Mouse (Mus musculus) heart, postnatal 0 days (tissue): ENCODE results near the gene Leng1. TPM values are rescaled to one million over a fixed set of nuclear protein-coding genes. Genes with fewer than 3 reads are reported as not detected.
"Not testable (repeated sequence)": the region's sequence is repeated elsewhere in the genome, so short reads cannot be mapped to it uniquely, and the experiment has no call there.

Experiments
- ATAC-seq: fragments of 200-750 bp; cut with Nextera tagmentation; 2 replicates; pipeline ENCODE4 v1.8.0; 2017; ENCODE audit warnings: low read depth, moderate number of reproducible peaks, moderate library complexity; ENCODE audit not compliant: insufficient read depth
- DNase-seq: peaks from one replicate; pipeline ENCODE4 v3.0.0-alpha.2; 2016; ENCODE audit warnings: low spot score
- H3K27ac ChIP-seq: fragments of 300-500 bp; sonication (generic); 2 replicates; pipeline ENCODE4 v1.5.1; 2014; ENCODE audit warnings: low read depth, mild to moderate bottlenecking
- H3K27me3 ChIP-seq: fragments of 300-500 bp; sonication (generic); 2 replicates; pipeline ENCODE4 v1.6.1; 2014; ENCODE audit warnings: low read length, mixed read lengths; ENCODE audit not compliant: control insufficient read depth, insufficient read depth
- H3K36me3 ChIP-seq: fragments of 300-500 bp; sonication (generic); replicated peaks from 2 replicates; pipeline ENCODE4 v1.6.1; 2014; ENCODE audit warnings: low read length, mixed read lengths; ENCODE audit not compliant: control insufficient read depth, insufficient read depth
- H3K4me1 ChIP-seq: fragments of 300-500 bp; sonication (generic); 2 replicates; pipeline ENCODE4 v1.6.1; 2014; ENCODE audit warnings: antibody characterized with exemption; ENCODE audit not compliant: control insufficient read depth, insufficient read depth
- H3K4me2 ChIP-seq: fragments of 300-500 bp; sonication (generic); 2 replicates; pipeline ENCODE4 v1.6.1; 2014; ENCODE audit warnings: low read depth, mild to moderate bottlenecking, low read length, moderate library complexity
- H3K4me3 ChIP-seq: fragments of 300-500 bp; sonication (generic); 2 replicates; pipeline ENCODE4 v1.5.1; 2014; ENCODE audit warnings: low read depth, low read length
- H3K9ac ChIP-seq: fragments of 300-500 bp; sonication (generic); replicated peaks from 2 replicates; pipeline ENCODE4 v1.6.1; 2014; ENCODE audit warnings: low read depth, low read length, mixed read lengths
- H3K9me3 ChIP-seq: fragments of 300-500 bp; sonication (generic); replicated peaks from 2 replicates; pipeline ENCODE4 v1.6.1; 2016; ENCODE audit warnings: low read length; ENCODE audit not compliant: control insufficient read depth
- CTCF ChIP-seq: IDR thresholded peaks from 2 replicates; pipeline ENCODE4 v1.5.1; 2016; ENCODE audit warnings: antibody characterized with exemption, control low read depth, low read depth
- EP300 ChIP-seq: IDR thresholded peaks from 2 replicates; pipeline ENCODE4 v1.6.1; 2016; ENCODE audit warnings: antibody characterized with exemption, low read depth
- whole genome bisulfite sequencing: fragments of 180-500 bp; shearing (Covaris S2); extraction: QIAGEN DNeasy Blood & Tissue Kit; methylation state at CpG from one replicate; pipeline ENCODE4 v1.1.7; 2014; 5-methylcytosine and 5-hydroxymethylcytosine counted together
- polyA plus RNA-seq: library from polyadenylated mRNA; unstranded; fragments of >200 nt; fragmentation: Nextera tagmentation; extraction: Ambion mirVana; gene quantifications from 2 replicates; pipeline ENCODE4 v1.2.1, GENCODE M21; 2015
- total RNA-seq: library from RNA; depleted of rRNA; stranded (reverse); fragments of >200 nt; gene quantifications from 2 replicates; pipeline ENCODE4 v1.2.3, GENCODE M21; 2014; ENCODE audit warnings: low replicate concordance

Gene Leng1
- total and polyA plus RNA-seq, 2 experiments from 2014 or later = 11.9 to 23.9 TPM

DNA sequence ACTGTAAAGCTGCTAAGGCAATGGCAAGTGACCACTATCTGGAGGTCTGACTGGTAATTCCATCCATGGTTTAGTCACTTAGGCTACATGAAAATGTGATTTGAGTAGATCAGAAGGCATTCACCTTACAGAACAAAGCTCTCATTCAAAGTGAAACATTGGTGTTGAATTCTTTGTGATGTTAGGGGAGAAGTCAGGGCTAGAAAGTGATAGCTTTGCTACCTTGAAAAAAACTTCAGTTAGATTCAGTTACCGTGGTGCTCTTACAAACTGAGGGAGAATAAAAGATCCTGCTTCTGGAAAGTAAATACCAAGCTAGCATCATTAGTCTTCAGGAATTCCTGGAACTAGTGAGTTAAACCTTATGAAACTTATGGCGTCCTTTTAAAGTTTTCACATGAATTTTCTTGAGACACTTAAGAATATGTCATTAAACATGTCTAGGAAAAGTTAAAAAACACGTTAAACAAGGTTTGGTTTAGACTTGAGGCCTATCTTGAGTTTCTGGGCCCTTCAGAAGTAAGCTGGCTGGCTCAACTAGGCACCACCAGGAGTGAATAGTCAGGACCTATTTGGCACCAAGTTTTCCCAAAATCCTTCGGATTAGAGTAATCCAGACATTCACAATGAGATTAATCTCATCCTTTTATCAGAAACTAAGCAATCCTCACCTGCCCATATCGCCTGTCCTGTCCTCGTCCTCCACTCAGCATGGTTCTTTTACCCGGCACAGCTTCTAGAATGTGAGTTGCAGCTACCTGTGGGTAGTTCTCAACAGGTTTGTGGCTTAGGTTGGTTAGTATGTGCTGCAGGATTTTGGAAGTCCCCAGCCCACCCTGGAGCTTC is 42.2 kb upstream of the Leng1 start:
- 51% methylated on average over 7 of the region's 7 CpGs for WGBS
- H3K27me3 ChIP-seq = no peaks in the 10 kb centered on the region
- no peak for ATAC-seq
- DNase-seq = no peak
- H3K36me3 ChIP-seq = peaks cover 23% of the 10 kb centered on the region
- H3K4me2 ChIP-seq = no peak overlapping the region
- no peak overlapping the region for H3K4me3 ChIP-seq
- peaks cover 16% of the 10 kb centered on the region for H3K4me1 ChIP-seq
- peak overlapping the region; percentile 7; the same call in 1 of the 2 replicates for H3K27ac ChIP-seq
- no peaks in the 10 kb centered on the region for H3K9me3 ChIP-seq
- no peak overlapping the region for H3K9ac ChIP-seq
- no peak for TF ChIP-seq CTCF
- no peak for TF ChIP-seq EP300

DNA sequence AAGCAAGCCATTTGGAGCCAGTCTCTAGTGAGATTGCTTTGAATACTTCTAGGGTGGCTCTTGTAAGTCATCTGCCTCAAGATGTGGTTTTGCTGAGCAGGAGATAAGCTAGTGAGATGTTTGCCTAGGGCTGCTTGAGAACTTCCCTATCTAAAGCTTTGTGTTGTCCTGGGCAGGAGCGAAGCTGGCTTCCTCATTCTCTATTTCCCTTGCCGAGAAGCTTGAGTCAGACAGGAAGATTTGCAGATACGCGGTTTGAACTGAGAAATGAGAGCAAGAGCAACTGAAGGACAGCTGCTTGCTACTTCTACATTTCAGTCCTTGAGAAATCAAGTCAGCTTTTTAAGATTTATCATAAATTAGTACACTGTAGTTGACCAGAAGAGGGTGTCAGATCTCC is 41.4 kb upstream of the Leng1 start:
- no peaks in the 10 kb centered on the region for H3K9me3 ChIP-seq
- no peak overlapping the region for H3K4me2 ChIP-seq
- no peak for TF ChIP-seq EP300
- TF ChIP-seq CTCF = no peak
- no peak overlapping the region for H3K4me3 ChIP-seq
- H3K27ac ChIP-seq = no peak overlapping the region
- ATAC-seq (no peak), DNase-seq (no peak)
- H3K9ac ChIP-seq = no peak overlapping the region
- peaks cover 23% of the 10 kb centered on the region for H3K36me3 ChIP-seq
- WGBS = 50% methylated on average over 4 of the region's 4 CpGs
- peaks cover 16% of the 10 kb centered on the region for H3K4me1 ChIP-seq
- H3K27me3 ChIP-seq = no peaks in the 10 kb centered on the region

DNA sequence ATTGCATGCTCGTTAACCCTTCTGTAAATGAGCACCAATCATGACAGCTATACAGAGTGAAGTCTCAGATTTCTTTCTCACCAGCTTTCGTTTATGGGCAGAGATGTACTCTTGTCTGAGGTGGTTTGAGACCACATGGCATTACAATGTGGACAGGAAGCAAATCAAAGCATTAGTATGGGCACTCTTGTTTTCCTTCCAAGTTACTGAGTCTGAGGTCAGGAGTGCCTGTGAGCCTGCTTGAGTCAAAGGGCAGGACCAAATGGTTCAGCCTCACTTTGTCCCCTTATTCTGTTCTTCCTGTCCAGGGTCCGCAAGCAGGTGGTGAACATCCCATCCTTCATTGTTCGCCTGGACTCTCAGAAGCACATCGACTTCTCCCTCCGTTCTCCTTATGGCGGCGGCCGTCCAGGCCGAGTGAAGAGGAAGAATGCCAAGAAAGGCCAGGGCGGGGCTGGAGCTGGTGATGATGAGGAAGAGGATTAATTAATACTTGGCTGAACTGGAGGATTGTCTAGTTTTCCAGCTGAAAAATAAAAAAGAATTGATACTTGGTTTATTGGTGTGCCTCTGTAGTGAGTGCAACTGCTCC is 40.8 kb upstream of the Leng1 start:
- H3K9ac ChIP-seq = no peak overlapping the region

DNA sequence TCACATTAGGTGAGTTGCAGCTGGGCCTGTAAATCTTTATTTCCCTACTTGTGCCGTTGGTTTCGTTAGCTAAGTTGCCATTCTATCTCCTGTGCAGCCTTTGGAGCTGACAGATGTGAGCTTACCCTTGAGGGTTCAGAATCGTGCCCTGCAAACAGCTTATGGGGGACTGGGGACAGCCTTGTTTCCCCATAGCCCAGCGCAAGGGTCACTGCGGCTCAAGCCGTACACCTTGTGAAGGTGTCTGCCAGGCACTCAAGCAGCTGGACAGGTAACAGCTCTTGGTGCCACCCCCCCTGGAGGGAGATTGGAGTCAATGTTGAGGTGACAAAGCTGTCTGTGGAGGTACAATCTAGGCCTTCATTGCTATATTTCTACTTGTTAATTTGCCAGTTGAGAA is 40.3 kb upstream of the Leng1 start:
- no peaks in the 10 kb centered on the region for H3K27me3 ChIP-seq
- TF ChIP-seq CTCF (no peak), EP300 (no peak)
- H3K36me3 ChIP-seq = peaks cover 29% of the 10 kb centered on the region
- DNase-seq (no peak), ATAC-seq (no peak)
- peak overlapping the region; percentile 66 for H3K4me3 ChIP-seq
- peaks cover 16% of the 10 kb centered on the region for H3K4me1 ChIP-seq
- peak overlapping the region; percentile 89 for H3K4me2 ChIP-seq
- H3K9me3 ChIP-seq = no peaks in the 10 kb centered on the region
- 34% methylated on average over 6 of the region's 6 CpGs for WGBS
- 0 out of 2 replicates have a peak overlapping the region, but pooled peaks have one; percentile 25 for H3K27ac ChIP-seq
- peak overlapping the region; percentile 71 for H3K9ac ChIP-seq

More for the DNA sequence above, 40.8 kb upstream of the Leng1 start:
- H3K36me3 ChIP-seq = peaks cover 24% of the 10 kb centered on the region
- TF ChIP-seq CTCF (no peak), EP300 (no peak)
- H3K4me1 ChIP-seq = peaks cover 16% of the 10 kb centered on the region
- no peak overlapping the region; the same call in 1 of the 2 replicates for H3K4me3 ChIP-seq
- H3K4me2 ChIP-seq = peak overlapping the region; percentile 89
- no peaks in the 10 kb centered on the region for H3K9me3 ChIP-seq
- WGBS = 45% methylated on average over 11 of the region's 11 CpGs
- 0 out of 2 replicates have a peak overlapping the region, but pooled peaks have one; percentile 25 for H3K27ac ChIP-seq
- no peaks in the 10 kb centered on the region for H3K27me3 ChIP-seq
- no peak for ATAC-seq
- DNase-seq = no peak

DNA sequence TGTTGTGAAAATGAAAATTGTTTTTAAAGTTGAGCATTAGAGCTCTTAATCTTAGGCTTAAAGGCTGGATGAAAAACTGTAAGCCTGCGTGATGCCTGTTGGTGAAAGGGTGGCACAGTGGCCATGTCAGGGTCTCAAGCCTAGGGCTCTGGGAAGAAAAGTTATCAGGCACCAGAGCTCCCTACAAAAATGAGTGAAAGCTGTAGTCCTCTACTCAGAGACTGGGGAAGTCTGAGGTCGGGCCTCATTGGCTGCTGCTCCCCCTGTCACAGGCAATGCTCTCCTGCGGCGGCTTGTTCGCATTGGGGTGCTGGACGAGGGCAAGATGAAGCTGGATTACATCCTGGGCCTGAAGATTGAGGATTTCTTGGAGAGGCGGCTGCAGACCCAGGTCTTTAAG is 39.8 kb upstream of the Leng1 start:
- Histone ChIP-seq H3K4me3 (peak overlapping the region; percentile 66), H3K9ac (peak overlapping the region; percentile 71), H3K4me2 (peak overlapping the region; percentile 89), H3K4me1 (peaks cover 16% of the 10 kb centered on the region), H3K36me3 (peaks cover 30% of the 10 kb centered on the region)
- not testable (repeated sequence) for H3K9me3 ChIP-seq, H3K27me3 ChIP-seq, H3K27ac ChIP-seq, DNase-seq, ATAC-seq
- WGBS = 3% methylated on average over 6 of the region's 7 CpGs
